Mouse (Mus musculus): ENCODE data around the gene Neurl2. TPM values are rescaled to one million over a fixed set of nuclear protein-coding genes. Genes with fewer than 3 reads are reported as not detected.
"Not testable (repeated sequence)": the region's sequence is repeated elsewhere in the genome, so short reads cannot be mapped to it uniquely, and the experiment has no call there.

Gene Neurl2
- polyA plus RNA-seq, 1 experiment from 2014 or later: 3.9 TPM

GRCm38 (mm10) chr2:164855572-164855971, 22.3 kb upstream of the Neurl2 start:
- 79% methylated on average over 5 of the region's 5 CpGs for WGBS
- Histone ChIP-seq H3K4me3 (peak overlapping the region; percentile 69; the same call in 1 of the 2 replicates), H3K4me1 (peaks cover 54% of the 10 kb centered on the region), H3K36me3 (replicated peaks) (peaks cover 24% of the 10 kb centered on the region), H3K27me3 (ENCODE audit: poor library complexity, severe bottlenecking) (peaks cover 66% of the 10 kb centered on the region)
- not testable (repeated sequence) for H3K9me3 ChIP-seq; H3K27ac ChIP-seq; DNase-seq (ENCODE audit: extremely low spot score, low spot score)

GRCm38 (mm10) chr2:164850061-164850460, 16.8 kb upstream of the Neurl2 start:
- Histone ChIP-seq H3K27ac (no peak overlapping the region), H3K9me3 (0 out of 2 replicates have a peak, but pooled peaks cover 2% of the 10 kb centered on the region), H3K4me1 (peaks cover 5% of the 10 kb centered on the region), H3K36me3 (replicated peaks) (peaks cover 38% of the 10 kb centered on the region), H3K4me3 (no peak overlapping the region), H3K27me3 (ENCODE audit: poor library complexity, severe bottlenecking) (peaks cover 15% of the 10 kb centered on the region)
- 93% methylated on average over 8 of the region's 8 CpGs for WGBS
- no peak for DNase-seq (ENCODE audit: extremely low spot score, low spot score)

GRCm38 (mm10) chr2:164845782-164846181, 12.5 kb upstream of the Neurl2 start:
- Histone ChIP-seq H3K4me3 (no peak overlapping the region), H3K9me3 (0 out of 2 replicates have a peak, but pooled peaks cover 2% of the 10 kb centered on the region), H3K4me1 (no peaks in the 10 kb centered on the region), H3K27me3 (ENCODE audit: poor library complexity, severe bottlenecking) (no peaks in the 10 kb centered on the region), H3K27ac (no peak overlapping the region), H3K36me3 (replicated peaks) (peaks cover 29% of the 10 kb centered on the region)
- no peak for DNase-seq (ENCODE audit: extremely low spot score, low spot score)
- WGBS: 55% methylated on average over 3 of the region's 3 CpGs

GRCm38 (mm10) chr2:164835164-164835563, 1.9 kb upstream of the Neurl2 start:
- H3K4me3 ChIP-seq: peak overlapping the region; percentile 85; the same call in 1 of the 2 replicates

GRCm38 (mm10) chr2:164834531-164834930, 1.3 kb upstream of the Neurl2 start:
- WGBS: 54% methylated on average over 8 of the region's 8 CpGs
- Histone ChIP-seq H3K27ac (peak overlapping the region; percentile 86; the same call in 1 of the 2 replicates), H3K27me3 (ENCODE audit: poor library complexity, severe bottlenecking) (peaks cover 6% of the 10 kb centered on the region; the same call in 1 of the 2 replicates), H3K9me3 (no peaks in the 10 kb centered on the region), H3K36me3 (replicated peaks) (peaks cover 36% of the 10 kb centered on the region), H3K4me3 (peak overlapping the region; percentile 85), H3K4me1 (peaks cover 29% of the 10 kb centered on the region)
- DNase-seq (ENCODE audit: extremely low spot score, low spot score): no peak

More at GRCm38 (mm10) chr2:164835164-164835563, 1.9 kb upstream of the Neurl2 start:
- peaks cover 6% of the 10 kb centered on the region; the same call in 1 of the 2 replicates for H3K27me3 ChIP-seq (ENCODE audit: poor library complexity, severe bottlenecking)
- DNase-seq (ENCODE audit: extremely low spot score, low spot score): no peak
- WGBS: 97% methylated on average over 4 of the region's 4 CpGs
- peaks cover 42% of the 10 kb centered on the region for H3K36me3 ChIP-seq (replicated peaks)
- H3K27ac ChIP-seq: no peak overlapping the region
- no peaks in the 10 kb centered on the region for H3K9me3 ChIP-seq
- H3K4me1 ChIP-seq: peaks cover 29% of the 10 kb centered on the region

- Histone ChIP-seq H3K27me3 (ENCODE audit: poor library complexity, severe bottlenecking) (peaks cover 6% of the 10 kb centered on the region; the same call in 1 of the 2 replicates), H3K9me3 (no peaks in the 10 kb centered on the region), H3K4me1 (peaks cover 29% of the 10 kb centered on the region), H3K36me3 (replicated peaks) (peaks cover 32% of the 10 kb centered on the region), H3K27ac (peak within 1 kb of the TSS; percentile 86), H3K4me3 (peak within 1 kb of the TSS; percentile 85)
- peak; percentile 65 for DNase-seq (ENCODE audit: extremely low spot score, low spot score)
- 1% methylated on average over 35 of the region's 35 CpGs for WGBS
These were observed 431 bp downstream of the Neurl2 start, which contains the start of gene Ctsa for GRCm38 (mm10) chr2:164832748-164833301. TSS of gene Ctsa (plus strand) at chr2:164832873.

DNA sequence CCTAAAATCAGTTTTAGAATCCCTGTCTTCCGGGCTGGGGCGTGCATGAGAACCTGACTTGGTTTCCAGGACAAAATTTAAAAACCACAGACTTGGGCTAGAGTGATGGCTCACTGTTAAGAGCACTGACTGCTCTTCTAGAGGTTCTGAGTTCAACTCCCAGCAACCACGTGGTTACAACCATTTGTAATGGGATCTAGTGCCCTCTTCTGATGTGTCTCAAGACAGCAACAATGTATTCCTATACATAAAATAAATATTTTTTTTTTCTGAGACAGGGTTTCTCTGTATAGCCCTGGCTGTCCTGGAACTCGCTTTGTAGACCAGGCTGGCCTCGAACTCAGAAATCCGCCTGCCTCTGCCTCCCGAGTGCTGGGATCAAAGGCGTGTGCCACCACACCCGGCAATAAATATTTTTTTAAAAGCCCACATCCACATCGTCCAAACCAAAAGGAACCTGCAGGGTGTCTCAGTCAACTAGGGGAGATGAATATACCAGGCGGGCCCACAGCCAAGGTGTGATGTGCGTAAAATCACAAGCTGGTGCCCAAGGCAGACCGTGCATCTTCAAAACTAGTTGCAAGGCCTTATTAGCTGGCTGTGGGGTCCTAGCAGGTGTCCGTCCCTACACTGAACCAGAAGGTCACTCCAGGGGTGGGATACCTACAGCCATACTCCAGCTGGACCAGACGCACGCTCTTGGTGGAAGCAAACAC, 1.1 kb downstream of the Neurl2 start:
- no peak for DNase-seq (ENCODE audit: extremely low spot score, low spot score)
- Histone ChIP-seq H3K4me1 (peaks cover 35% of the 10 kb centered on the region), H3K27me3 (ENCODE audit: poor library complexity, severe bottlenecking) (peaks cover 6% of the 10 kb centered on the region; the same call in 1 of the 2 replicates), H3K36me3 (replicated peaks) (peaks cover 32% of the 10 kb centered on the region), H3K27ac (peak overlapping the region; percentile 86), H3K9me3 (no peaks in the 10 kb centered on the region), H3K4me3 (peak overlapping the region; percentile 85)
- WGBS: 68% methylated on average over 16 of the region's 16 CpGs

DNA sequence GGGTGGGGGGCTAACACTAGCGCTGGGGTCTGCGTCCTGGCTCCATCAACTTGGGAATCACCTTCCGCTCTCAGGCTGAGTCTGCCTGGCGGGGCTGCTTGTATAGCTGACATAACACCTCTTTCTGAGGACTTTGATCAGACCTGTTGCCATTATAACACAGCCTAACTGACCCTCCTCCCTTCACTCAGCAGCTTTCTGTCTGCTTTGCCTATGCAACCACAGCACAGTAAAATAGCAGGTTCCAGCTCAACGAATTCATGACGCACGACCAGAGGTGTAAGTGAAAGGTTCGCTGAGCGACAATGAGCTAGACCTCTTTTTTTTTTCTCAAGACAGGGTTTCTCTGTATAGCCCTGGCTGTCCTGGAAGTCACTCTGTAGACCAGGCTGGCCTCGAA, 2.2 kb downstream of the Neurl2 start:
- Histone ChIP-seq H3K4me1 (peaks cover 35% of the 10 kb centered on the region), H3K9me3 (no peaks in the 10 kb centered on the region), H3K4me3 (no peak overlapping the region), H3K36me3 (replicated peaks) (peaks cover 34% of the 10 kb centered on the region), H3K27ac (no peak overlapping the region), H3K27me3 (ENCODE audit: poor library complexity, severe bottlenecking) (peaks cover 6% of the 10 kb centered on the region; the same call in 1 of the 2 replicates)
- no peak for DNase-seq (ENCODE audit: extremely low spot score, low spot score)
- 90% methylated on average over 10 of the region's 10 CpGs for WGBS

DNA sequence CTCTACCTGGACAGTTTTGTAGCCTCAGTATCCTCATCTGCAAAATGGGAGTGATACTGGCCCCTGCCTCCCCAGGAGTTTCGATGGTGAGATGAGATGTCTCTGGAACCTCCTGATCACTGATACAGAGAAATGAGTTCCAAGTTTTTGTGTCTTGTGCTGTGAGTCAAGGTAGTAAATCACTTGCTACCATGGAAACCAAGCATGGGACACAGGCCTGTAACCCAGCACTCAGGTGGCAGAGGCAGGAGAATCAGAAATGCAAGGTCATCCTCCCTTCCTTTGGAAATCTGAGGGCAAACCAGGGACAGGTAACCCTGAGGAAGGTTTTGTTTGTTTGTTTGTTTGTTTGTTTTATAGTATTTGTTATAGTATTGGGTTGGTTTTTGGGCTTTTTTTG, 4.2 kb downstream of the Neurl2 start:
- no peaks in the 10 kb centered on the region for H3K9me3 ChIP-seq
- H3K36me3 ChIP-seq (replicated peaks): peaks cover 47% of the 10 kb centered on the region
- peaks cover 6% of the 10 kb centered on the region; the same call in 1 of the 2 replicates for H3K27me3 ChIP-seq (ENCODE audit: poor library complexity, severe bottlenecking)
- no peak for DNase-seq (ENCODE audit: extremely low spot score, low spot score)
- WGBS: 98% methylated on average over 1 of the region's 1 CpGs
- peaks cover 22% of the 10 kb centered on the region for H3K4me1 ChIP-seq
- no peak overlapping the region for H3K4me3 ChIP-seq
- H3K27ac ChIP-seq: no peak overlapping the region

DNA sequence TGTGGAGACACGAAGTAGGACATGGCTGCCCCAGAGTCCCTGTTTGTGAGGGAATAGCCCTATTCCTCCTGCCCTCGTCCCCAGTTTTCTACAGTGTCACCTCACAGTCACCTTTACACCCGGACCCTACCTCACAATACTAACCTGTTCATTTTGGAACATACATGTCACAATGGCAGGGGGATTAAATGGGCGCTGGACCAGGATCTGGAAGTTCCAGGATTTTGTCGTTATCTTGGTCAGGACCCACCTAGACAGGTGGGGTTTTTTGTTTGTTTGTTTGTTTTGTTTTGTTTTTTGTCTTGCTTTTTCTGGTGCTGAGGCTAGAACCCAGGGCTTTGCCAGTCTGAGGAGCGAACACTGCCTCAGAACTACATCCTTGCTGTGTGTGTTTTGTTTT, 4.8 kb downstream of the Neurl2 start, which contains the start of gene Spata25:
Spata25 (minus strand) TSS at position 101 of the 400 bp plus-strand sequence.
- peaks cover 25% of the 10 kb centered on the region for H3K4me1 ChIP-seq
- 88% methylated on average over 6 of the region's 6 CpGs for WGBS
- no peak within 1 kb of the TSS for H3K4me3 ChIP-seq
- peaks cover 47% of the 10 kb centered on the region for H3K36me3 ChIP-seq (replicated peaks)
- H3K9me3 ChIP-seq: no peaks in the 10 kb centered on the region
- DNase-seq (ENCODE audit: extremely low spot score, low spot score): no peak
- H3K27ac ChIP-seq: no peak within 1 kb of the TSS
- peaks cover 6% of the 10 kb centered on the region; the same call in 1 of the 2 replicates for H3K27me3 ChIP-seq (ENCODE audit: poor library complexity, severe bottlenecking)

GRCm38 (mm10) chr2:164827146-164827850, 6.0 kb downstream of the Neurl2 start:
- H3K4me3 ChIP-seq: no peak overlapping the region
- peaks cover 22% of the 10 kb centered on the region for H3K4me1 ChIP-seq
- H3K27ac ChIP-seq: no peak overlapping the region
- DNase-seq (ENCODE audit: extremely low spot score, low spot score): no peak
- H3K36me3 ChIP-seq (replicated peaks): peaks cover 47% of the 10 kb centered on the region
- no peaks in the 10 kb centered on the region for H3K9me3 ChIP-seq
- H3K27me3 ChIP-seq (ENCODE audit: poor library complexity, severe bottlenecking): peaks cover under 1% of the 10 kb centered on the region; the same call in 1 of the 2 replicates
- WGBS: 92% methylated on average over 16 of the region's 16 CpGs

DNA sequence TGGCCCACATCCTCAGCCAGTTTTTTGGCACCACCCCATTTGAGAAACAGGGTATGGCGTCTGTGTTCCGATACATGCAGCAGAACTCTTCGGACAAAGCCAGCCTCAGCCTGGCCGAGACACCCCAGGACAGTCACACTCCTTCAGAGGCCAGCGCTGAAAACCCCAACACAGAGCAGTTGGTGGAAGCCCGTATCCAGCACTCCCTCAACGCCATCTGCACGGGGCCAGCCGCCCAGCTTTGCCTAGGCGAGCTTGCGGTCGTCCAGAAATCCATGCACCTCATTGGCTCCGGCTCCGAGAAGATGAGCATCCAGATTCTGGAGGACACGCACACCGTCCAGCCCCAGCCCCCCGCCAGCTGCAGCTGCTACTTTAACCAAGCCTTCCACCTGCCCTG, 7.7 kb downstream of the Neurl2 start:
- H3K9me3 ChIP-seq: no peaks in the 10 kb centered on the region

More for the DNA sequence above, 7.7 kb downstream of the Neurl2 start:
- Histone ChIP-seq H3K4me3 (0 out of 2 replicates have a peak overlapping the region, but pooled peaks have one; percentile 5), H3K27me3 (ENCODE audit: poor library complexity, severe bottlenecking) (no peaks in the 10 kb centered on the region), H3K36me3 (replicated peaks) (peaks cover 60% of the 10 kb centered on the region), H3K27ac (no peak overlapping the region), H3K4me1 (peaks cover 26% of the 10 kb centered on the region)
- WGBS: 93% methylated on average over 17 of the region's 17 CpGs
- no peak for DNase-seq (ENCODE audit: extremely low spot score, low spot score)
